Mouse (Mus musculus) embryonic facial prominence, embryonic 12.5 days (tissue): ENCODE measurements around the gene Mab21l3. TPM values are rescaled to one million over a fixed set of nuclear protein-coding genes. Genes with fewer than 3 reads are reported as not detected.

Source experiments
- ATAC-seq: fragments of 200-750 bp; cut with Nextera tagmentation; 2 replicates; pipeline ENCODE4 v1.8.0; 2017; ENCODE audit not compliant: insufficient number of reproducible peaks, insufficient read depth, low FRiP score, low TSS enrichment
- H3K27ac ChIP-seq: fragments of 300-500 bp; sonication (generic); 2 replicates; pipeline ENCODE4 v1.5.1; 2016; ENCODE audit warnings: mild to moderate bottlenecking
- H3K27me3 ChIP-seq: fragments of 300-500 bp; sonication (generic); 2 replicates; pipeline ENCODE4 v1.6.1; 2016; ENCODE audit warnings: mild to moderate bottlenecking, moderate library complexity
- H3K36me3 ChIP-seq: fragments of 300-500 bp; sonication (generic); 2 replicates; pipeline ENCODE4 v1.6.1; 2016; ENCODE audit warnings: mild to moderate bottlenecking
- H3K4me1 ChIP-seq: fragments of 300-500 bp; sonication (generic); 2 replicates; pipeline ENCODE4 v1.6.1; 2016
- H3K4me2 ChIP-seq: fragments of 300-500 bp; sonication (generic); replicated peaks from 2 replicates; pipeline ENCODE4 v1.6.1; 2016; ENCODE audit warnings: mild to moderate bottlenecking, moderate library complexity
- H3K4me3 ChIP-seq: fragments of 300-500 bp; sonication (generic); 2 replicates; pipeline ENCODE4 v1.5.1; 2016; ENCODE audit warnings: mild to moderate bottlenecking
- H3K9ac ChIP-seq: fragments of 300-500 bp; sonication (generic); 2 replicates; pipeline ENCODE4 v1.6.1; 2016; ENCODE audit warnings: mild to moderate bottlenecking, moderate library complexity
- H3K9me3 ChIP-seq: fragments of 300-500 bp; sonication (generic); 2 replicates; pipeline ENCODE4 v1.6.1; 2016; ENCODE audit warnings: mild to moderate bottlenecking, moderate library complexity
- WGBS: fragments of 180-500 bp; shearing (Covaris S2); methylation state at CpG from one replicate; pipeline ENCODE4 v1.1.7; 2016; 5-methylcytosine and 5-hydroxymethylcytosine counted together
- polyA plus RNA-seq: library from polyadenylated mRNA; unstranded; fragments of >200 nt; fragmentation: Nextera tagmentation; extraction: Ambion mirVana; gene quantifications from 2 replicates; pipeline ENCODE4 v1.2.1, GENCODE M21; 2016

Gene Mab21l3
- polyA plus RNA-seq, 1 experiment from 2014 or later = 1.4 TPM

DNA sequence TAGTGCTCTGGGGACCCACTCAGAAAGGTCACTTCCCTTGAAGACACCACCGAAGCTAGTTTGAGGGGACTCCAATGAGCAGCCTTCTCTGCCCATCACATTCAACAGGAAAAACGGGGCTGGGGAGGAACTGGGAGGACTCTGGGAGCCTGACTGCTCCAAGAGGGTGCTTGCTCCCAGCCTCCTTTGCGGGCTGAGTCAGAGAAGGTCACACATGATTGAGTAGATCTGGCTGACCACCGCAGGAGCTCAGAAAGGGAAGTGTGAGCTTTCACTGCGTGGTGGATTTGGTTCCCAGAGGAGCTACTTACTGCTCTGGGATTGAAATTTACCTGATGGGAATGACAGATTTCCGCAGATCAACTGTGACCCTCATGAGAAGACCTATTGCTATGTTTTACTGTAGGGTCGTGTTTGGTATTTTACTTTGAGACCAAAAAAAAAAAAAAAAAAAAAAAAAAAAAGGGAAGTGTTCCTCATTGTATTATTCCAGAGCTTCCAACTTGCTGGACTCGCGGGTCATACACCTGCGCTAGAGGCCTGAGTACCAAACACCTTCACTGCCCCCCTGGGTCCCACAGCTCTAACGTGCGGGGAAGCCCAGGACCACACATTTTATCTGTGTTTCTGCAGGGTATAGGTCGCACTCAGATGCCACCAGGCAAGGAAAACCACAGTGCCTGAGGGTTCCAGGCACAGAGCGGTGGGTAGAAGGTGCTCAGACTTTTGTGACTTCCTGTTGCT lies 48.7 kb downstream of the Mab21l3 start:
- H3K4me3 ChIP-seq = no peak overlapping the region
- H3K27me3 ChIP-seq = peaks cover 6% of the 10 kb centered on the region; the same call in 1 of the 2 replicates
- H3K9me3 ChIP-seq = no peaks in the 10 kb centered on the region
- H3K9ac ChIP-seq = no peak overlapping the region
- 66% methylated on average over 14 of the region's 14 CpGs for WGBS
- H3K36me3 ChIP-seq = no peaks in the 10 kb centered on the region
- no peak overlapping the region for H3K27ac ChIP-seq
- H3K4me2 ChIP-seq = no peak overlapping the region
- ATAC-seq = no peak
- 0 out of 2 replicates have a peak, but pooled peaks cover 7% of the 10 kb centered on the region for H3K4me1 ChIP-seq

GRCm38 (mm10) chr3:101797830-101798709 lies 50.7 kb downstream of the Mab21l3 start:
- Histone ChIP-seq H3K36me3 (no peaks in the 10 kb centered on the region), H3K27ac (no peak overlapping the region), H3K4me3 (no peak overlapping the region), H3K4me1 (peaks cover 12% of the 10 kb centered on the region; the same call in 1 of the 2 replicates), H3K27me3 (peaks cover 6% of the 10 kb centered on the region; the same call in 1 of the 2 replicates), H3K9me3 (no peaks in the 10 kb centered on the region), H3K4me2 (no peak overlapping the region), H3K9ac (no peak overlapping the region)
- 81% methylated on average over 15 of the region's 15 CpGs for WGBS
- ATAC-seq = no peak

GRCm38 (mm10) chr3:101796212-101796611 lies 52.5 kb downstream of the Mab21l3 start:
- H3K4me3 ChIP-seq = no peak overlapping the region
- WGBS = 49% methylated on average over 7 of the region's 7 CpGs
- no peak overlapping the region for H3K4me2 ChIP-seq
- no peaks in the 10 kb centered on the region for H3K36me3 ChIP-seq
- no peaks in the 10 kb centered on the region for H3K9me3 ChIP-seq
- H3K27ac ChIP-seq = no peak overlapping the region
- H3K4me1 ChIP-seq = peaks cover 12% of the 10 kb centered on the region; the same call in 1 of the 2 replicates
- peaks cover 6% of the 10 kb centered on the region; the same call in 1 of the 2 replicates for H3K27me3 ChIP-seq
- no peak for ATAC-seq
- H3K9ac ChIP-seq = no peak overlapping the region

- no peak for ATAC-seq
- Histone ChIP-seq H3K4me1 (peaks cover 12% of the 10 kb centered on the region; the same call in 1 of the 2 replicates), H3K27ac (no peak overlapping the region), H3K4me2 (no peak overlapping the region), H3K9ac (no peak overlapping the region), H3K27me3 (peaks cover 6% of the 10 kb centered on the region; the same call in 1 of the 2 replicates), H3K9me3 (no peaks in the 10 kb centered on the region), H3K36me3 (no peaks in the 10 kb centered on the region), H3K4me3 (no peak overlapping the region)
- 72% methylated on average over 15 of the region's 15 CpGs for WGBS
Measured at GRCm38 (mm10) chr3:101795387-101796039, 53.2 kb downstream of the Mab21l3 start.

- Histone ChIP-seq H3K9ac (no peak overlapping the region), H3K27me3 (peaks cover 6% of the 10 kb centered on the region; the same call in 1 of the 2 replicates), H3K4me1 (peaks cover 12% of the 10 kb centered on the region; the same call in 1 of the 2 replicates), H3K9me3 (no peaks in the 10 kb centered on the region), H3K36me3 (no peaks in the 10 kb centered on the region), H3K4me2 (no peak overlapping the region), H3K27ac (no peak overlapping the region), H3K4me3 (no peak overlapping the region)
- ATAC-seq = no peak
- WGBS = 76% methylated on average over 9 of the region's 9 CpGs
Measured at GRCm38 (mm10) chr3:101794666-101795065, 54.1 kb downstream of the Mab21l3 start.

GRCm38 (mm10) chr3:101794026-101794425 lies 54.7 kb downstream of the Mab21l3 start:
- Histone ChIP-seq H3K27me3 (peaks cover 6% of the 10 kb centered on the region; the same call in 1 of the 2 replicates), H3K27ac (no peak overlapping the region), H3K4me3 (no peak overlapping the region), H3K9me3 (no peaks in the 10 kb centered on the region), H3K36me3 (no peaks in the 10 kb centered on the region), H3K4me1 (peaks cover 9% of the 10 kb centered on the region; the same call in 1 of the 2 replicates), H3K9ac (no peak overlapping the region), H3K4me2 (no peak overlapping the region)
- ATAC-seq = no peak
- 34% methylated on average over 5 of the region's 5 CpGs for WGBS

GRCm38 (mm10) chr3:101792191-101792590 lies 56.6 kb downstream of the Mab21l3 start:
- 65% methylated on average over 4 of the region's 4 CpGs for WGBS
- Histone ChIP-seq H3K4me3 (no peak overlapping the region), H3K9ac (no peak overlapping the region), H3K9me3 (no peaks in the 10 kb centered on the region), H3K4me1 (peaks cover 7% of the 10 kb centered on the region; the same call in 1 of the 2 replicates), H3K27me3 (peaks cover 6% of the 10 kb centered on the region; the same call in 1 of the 2 replicates), H3K4me2 (no peak overlapping the region), H3K27ac (no peak overlapping the region), H3K36me3 (no peaks in the 10 kb centered on the region)
- no peak for ATAC-seq

DNA sequence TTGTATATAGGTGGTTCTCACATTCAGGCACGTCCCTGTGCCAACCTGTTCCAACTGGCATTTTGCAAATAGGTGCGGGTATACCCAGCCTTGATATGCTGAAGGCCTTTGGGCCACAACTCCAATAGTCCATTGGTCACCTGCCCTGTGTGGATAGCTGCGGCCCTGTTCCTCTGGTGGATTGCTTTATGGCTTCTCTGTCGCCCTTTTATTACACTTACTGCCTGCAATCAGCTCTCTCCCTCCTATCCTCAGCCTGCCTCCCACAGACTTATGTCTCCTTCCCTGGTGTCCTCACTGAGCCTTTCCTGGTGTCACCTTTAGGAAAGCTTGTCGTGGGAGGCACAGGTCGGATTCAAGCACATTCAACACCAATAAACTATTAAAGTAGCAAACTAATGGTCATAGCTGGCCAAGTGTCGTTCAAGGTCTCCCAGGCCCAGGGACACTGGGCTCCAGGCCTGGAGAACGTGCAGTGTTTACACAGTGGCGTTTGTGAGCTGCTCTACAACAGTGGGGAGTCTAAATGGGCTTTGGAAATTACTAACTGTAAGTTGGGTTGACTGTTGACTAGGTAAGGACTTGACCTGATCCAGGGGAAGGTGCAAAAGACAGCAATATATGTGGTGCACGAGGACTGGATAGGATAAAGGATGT lies 63.9 kb downstream of the Mab21l3 start:
- Histone ChIP-seq H3K36me3 (no peaks in the 10 kb centered on the region), H3K4me2 (no peak overlapping the region), H3K27me3 (no peaks in the 10 kb centered on the region), H3K9ac (no peak overlapping the region), H3K9me3 (no peaks in the 10 kb centered on the region), H3K4me3 (no peak overlapping the region), H3K4me1 (peaks cover 8% of the 10 kb centered on the region), H3K27ac (no peak overlapping the region)
- WGBS = 81% methylated on average over 10 of the region's 10 CpGs
- ATAC-seq = no peak

DNA sequence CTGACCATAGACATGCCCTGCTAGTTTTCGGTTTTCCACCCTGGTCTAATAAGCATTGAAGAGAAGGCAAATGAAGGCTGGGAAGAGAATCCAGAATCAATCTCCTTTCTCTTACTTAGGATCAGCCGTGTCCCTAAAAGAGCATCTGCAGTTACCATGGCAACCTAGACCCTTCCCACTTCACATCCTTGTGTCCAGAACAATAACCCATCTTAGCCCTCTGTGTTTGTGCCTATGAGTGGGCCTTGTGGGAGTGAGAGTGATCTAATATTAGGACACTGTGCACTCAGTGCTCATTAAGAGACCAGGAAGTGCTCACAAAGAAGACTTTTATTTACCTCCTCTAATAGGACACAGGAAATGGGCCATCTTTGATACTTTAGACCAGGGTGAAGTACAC lies 65.0 kb downstream of the Mab21l3 start:
- Histone ChIP-seq H3K27me3 (no peaks in the 10 kb centered on the region), H3K27ac (no peak overlapping the region), H3K9ac (no peak overlapping the region), H3K9me3 (no peaks in the 10 kb centered on the region), H3K4me3 (no peak overlapping the region), H3K4me1 (peaks cover 14% of the 10 kb centered on the region), H3K36me3 (no peaks in the 10 kb centered on the region), H3K4me2 (no peak overlapping the region)
- no peak for ATAC-seq
- 56% methylated on average over 2 of the region's 2 CpGs for WGBS

GRCm38 (mm10) chr3:101780874-101781483 lies 67.8 kb downstream of the Mab21l3 start:
- H3K27me3 ChIP-seq = no peaks in the 10 kb centered on the region
- WGBS = 29% methylated on average over 6 of the region's 6 CpGs
- H3K9me3 ChIP-seq = no peaks in the 10 kb centered on the region
- no peaks in the 10 kb centered on the region for H3K36me3 ChIP-seq
- H3K4me2 ChIP-seq = no peak overlapping the region
- no peak overlapping the region for H3K9ac ChIP-seq
- no peak for ATAC-seq
- no peak overlapping the region for H3K4me3 ChIP-seq
- H3K27ac ChIP-seq = no peak overlapping the region
- peaks cover 17% of the 10 kb centered on the region for H3K4me1 ChIP-seq
